Mouse (Mus musculus) myocyte (in vitro differentiated cells): Measurements from ENCODE around the gene Myrip. TPM values are rescaled to one million over a fixed set of nuclear protein-coding genes. Genes with fewer than 3 reads are reported as not detected.

Source experiments
- H3K27me3 ChIP-seq: one replicate; pipeline ENCODE4 v1.6.1; 2011; ENCODE audit not compliant: control insufficient read depth, insufficient read depth, insufficient read length
- H3K36me3 ChIP-seq: one replicate; pipeline ENCODE4 v1.6.1; 2011; ENCODE audit not compliant: control insufficient read depth, insufficient read depth
- H3K4me2 ChIP-seq: one replicate; pipeline ENCODE4 v1.6.1; 2011; ENCODE audit warnings: low read depth, control low read depth
- H3K4me3 ChIP-seq: one replicate; pipeline ENCODE4 v1.5.1; 2011; ENCODE audit warnings: mild to moderate bottlenecking, control low read depth, moderate library complexity
- H3K79me2 ChIP-seq: one replicate; pipeline ENCODE4 v1.6.1; 2011; ENCODE audit not compliant: control insufficient read depth, insufficient read depth
- H3ac ChIP-seq: one replicate; pipeline ENCODE4 v1.6.1; 2011; ENCODE audit not compliant: control insufficient read depth, insufficient read length
- CEBPB ChIP-seq: IDR thresholded peaks from 2 replicates; pipeline ENCODE4 v1.6.1; 2011; ENCODE audit warnings: mild to moderate bottlenecking, moderate library complexity; ENCODE audit not compliant: poor library complexity, insufficient read depth, severe bottlenecking
- E2F4 ChIP-seq: IDR thresholded peaks from one replicate; pipeline ENCODE4 v1.6.1; 2011; ENCODE audit warnings: mild to moderate bottlenecking, control low read depth, moderate library complexity; ENCODE audit not compliant: insufficient read depth
- MAX ChIP-seq: IDR thresholded peaks from one replicate; pipeline ENCODE4 v1.6.1; 2011; ENCODE audit warnings: low read depth, mild to moderate bottlenecking, control low read depth
- MYOD1 ChIP-seq, 3 experiments: IDR thresholded peaks; one replicate each; pipeline ENCODE4 v1.6.1; 2011; ENCODE audit warnings: control low read depth in 2 of 3, low read depth in 2 of 3, mild to moderate bottlenecking in 2 of 3, moderate library complexity in 1 of 3; ENCODE audit not compliant: insufficient read length in 2 of 3, control insufficient read depth in 1 of 3
- MYOG ChIP-seq, 3 experiments: IDR thresholded peaks; one replicate each; pipeline ENCODE4 v1.6.1; 2011; ENCODE audit warnings: control low read depth in 2 of 3, low read depth in 2 of 3, mild to moderate bottlenecking in 2 of 3; ENCODE audit not compliant: insufficient read length in 2 of 3, control insufficient read depth in 1 of 3, insufficient read depth in 1 of 3
- POLR2A ChIP-seq: IDR thresholded peaks from one replicate; pipeline ENCODE4 v1.6.1; 2011; ENCODE audit warnings: low read depth, mild to moderate bottlenecking, control low read depth, moderate library complexity; ENCODE audit not compliant: insufficient read length
- POLR2AphosphoS2 ChIP-seq: IDR thresholded peaks from one replicate; pipeline ENCODE4 v1.6.1; 2011; ENCODE audit warnings: low read depth, control low read depth; ENCODE audit not compliant: insufficient read length
- REST ChIP-seq: IDR thresholded peaks from one replicate; pipeline ENCODE4 v1.6.1; 2011; ENCODE audit warnings: mild to moderate bottlenecking, control low read depth, moderate library complexity; ENCODE audit not compliant: insufficient read depth, insufficient read length
- SRF ChIP-seq: IDR thresholded peaks from one replicate; pipeline ENCODE4 v1.6.1; 2011; ENCODE audit warnings: low read depth; ENCODE audit not compliant: control insufficient read depth, insufficient read length
- TCF12 ChIP-seq: IDR thresholded peaks from one replicate; pipeline ENCODE4 v1.6.1; 2011; ENCODE audit warnings: mild to moderate bottlenecking, control low read depth; ENCODE audit not compliant: poor library complexity, insufficient read depth, severe bottlenecking
- TCF3 ChIP-seq: IDR thresholded peaks from one replicate; pipeline ENCODE4 v1.6.1; 2011; ENCODE audit warnings: low read depth, control low read depth; ENCODE audit not compliant: insufficient read length
- USF1 ChIP-seq: IDR thresholded peaks from one replicate; pipeline ENCODE4 v1.6.1; 2011; ENCODE audit warnings: low read depth, mild to moderate bottlenecking, control low read depth, moderate library complexity
- polyA plus RNA-seq: library from polyadenylated mRNA; unstranded; fragments of >200 nt; fragmentation: generic; extraction: Trizol; gene quantifications from one replicate; pipeline ENCODE4 v1.2.1, GENCODE M21; 2012; ENCODE audit warnings: missing spikeins

Gene Myrip
- polyA plus RNA-seq, 1 experiment = 0.17 TPM

DNA sequence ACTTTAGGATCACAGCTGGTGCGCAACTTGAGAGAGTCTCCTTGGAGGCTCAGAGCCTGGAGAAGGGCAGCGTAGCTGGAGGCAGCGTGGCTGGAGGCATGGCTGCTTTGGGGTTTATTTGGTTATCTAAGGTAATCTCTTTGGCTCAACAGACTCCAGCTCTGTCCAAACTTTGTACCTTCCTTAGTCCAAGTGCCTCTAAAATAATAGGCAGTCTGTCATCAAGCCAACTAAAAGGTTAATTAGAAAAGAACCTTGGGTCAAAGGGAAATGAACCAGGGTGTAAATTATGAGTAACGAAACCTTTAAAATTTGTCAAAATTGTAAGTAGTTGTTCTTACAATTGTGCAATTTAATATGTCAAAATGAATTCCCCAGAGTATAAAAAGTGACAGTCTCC is 51.7 kb downstream of the Myrip start:
- Histone ChIP-seq H3ac (no peak overlapping the region), H3K4me2 (no peak overlapping the region), H3K36me3 (no peaks in the 10 kb centered on the region), H3K27me3 (no peaks in the 10 kb centered on the region), H3K79me2 (no peaks in the 10 kb centered on the region), H3K4me3 (no peak overlapping the region)
- TF ChIP-seq MYOD1 (IDR thresholded peaks at IDR 0.05; ENCODE audit: control insufficient read depth in 1 of 3, insufficient read length in 2 of 3, low read depth in 2 of 3) (no peak), TCF12 (no peak), E2F4 (no peak)

GRCm38 (mm10) chr9:120353967-120354366 is 52.7 kb downstream of the Myrip start:
- H3K27me3 ChIP-seq = no peaks in the 10 kb centered on the region
- H3K4me3 ChIP-seq = no peak overlapping the region
- no peaks in the 10 kb centered on the region for H3K79me2 ChIP-seq
- TF ChIP-seq CEBPB (no peak), MYOG (IDR thresholded peaks at IDR 0.05; ENCODE audit: control insufficient read depth in 1 of 3, insufficient read depth in 1 of 3, insufficient read length in 2 of 3, low read depth in 2 of 3) (no peak), E2F4 (no peak), POLR2AphosphoS2 (no peak), SRF (no peak), MYOD1 (IDR thresholded peaks at IDR 0.05; ENCODE audit: control insufficient read depth in 1 of 3, insufficient read length in 2 of 3, low read depth in 2 of 3) (no peak), TCF12 (no peak), REST (no peak)
- no peak overlapping the region for H3K4me2 ChIP-seq
- H3K36me3 ChIP-seq = no peaks in the 10 kb centered on the region
- H3ac ChIP-seq = no peak overlapping the region

DNA sequence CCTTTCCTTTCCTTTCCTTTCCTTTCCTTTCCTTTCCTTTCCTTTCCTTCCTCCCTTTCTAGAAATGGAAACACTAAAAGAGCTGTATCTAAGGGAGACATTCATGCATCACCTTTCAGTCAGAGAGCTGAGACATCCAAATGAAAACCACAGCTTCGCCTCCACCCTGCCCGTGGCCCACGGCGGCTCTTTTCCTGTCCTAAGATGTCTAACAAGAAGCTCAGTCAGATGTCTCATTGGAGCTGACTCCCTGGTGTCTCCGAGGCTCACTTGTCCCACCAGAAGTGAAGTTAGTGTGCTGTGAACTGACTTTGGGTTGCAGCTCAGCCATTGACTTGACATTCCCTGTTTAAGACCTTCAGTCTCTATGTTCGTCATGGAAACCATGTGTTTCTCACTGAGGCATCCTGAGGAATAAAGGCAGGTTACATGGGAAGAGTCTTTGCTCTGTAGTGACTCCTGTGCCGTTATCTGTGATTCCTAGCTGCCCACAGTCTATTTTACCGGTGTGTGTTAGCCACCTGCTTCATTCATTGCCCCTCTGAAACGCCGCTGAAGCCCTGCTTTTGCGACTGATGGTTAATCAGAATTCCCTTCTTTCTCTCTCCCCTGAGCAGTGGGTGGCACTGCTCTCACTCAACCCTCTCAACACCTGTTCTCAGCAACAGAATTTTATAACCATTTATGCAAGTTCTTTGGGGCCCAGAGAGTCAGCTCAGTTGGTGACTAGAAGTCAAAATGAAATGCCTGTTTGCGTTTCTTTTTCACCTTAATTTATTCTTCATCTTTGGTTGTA is 53.4 kb downstream of the Myrip start:
- no peak overlapping the region for H3ac ChIP-seq
- H3K4me2 ChIP-seq = peak overlapping the region; percentile 6
- no peaks in the 10 kb centered on the region for H3K79me2 ChIP-seq
- H3K27me3 ChIP-seq = no peaks in the 10 kb centered on the region
- no peak overlapping the region for H3K4me3 ChIP-seq
- no peaks in the 10 kb centered on the region for H3K36me3 ChIP-seq
- TF ChIP-seq MAX = no peak
- no peak for TF ChIP-seq E2F4
- no peak for TF ChIP-seq POLR2AphosphoS2
- TF ChIP-seq CEBPB = no peak
- TF ChIP-seq USF1 = no peak
- no peak for TF ChIP-seq MYOG (IDR thresholded peaks at IDR 0.05; ENCODE audit: control insufficient read depth in 1 of 3, insufficient read depth in 1 of 3, insufficient read length in 2 of 3, low read depth in 2 of 3)
- no peak for TF ChIP-seq POLR2A
- no peak for TF ChIP-seq SRF
- no peak for TF ChIP-seq REST
- no peak for TF ChIP-seq MYOD1 (IDR thresholded peaks at IDR 0.05; ENCODE audit: control insufficient read depth in 1 of 3, insufficient read length in 2 of 3, low read depth in 2 of 3)
- no peak for TF ChIP-seq TCF3
- TF ChIP-seq TCF12 = no peak

- no peak overlapping the region for H3K4me3 ChIP-seq
- no peak overlapping the region for H3ac ChIP-seq
- no peak overlapping the region for H3K4me2 ChIP-seq
- H3K36me3 ChIP-seq = no peaks in the 10 kb centered on the region
- TF ChIP-seq TCF12 = no peak
- no peak for TF ChIP-seq E2F4
- TF ChIP-seq POLR2A = no peak
- no peak for TF ChIP-seq REST
- no peak for TF ChIP-seq MYOG (IDR thresholded peaks at IDR 0.05; ENCODE audit: control insufficient read depth in 1 of 3, insufficient read depth in 1 of 3, insufficient read length in 2 of 3, low read depth in 2 of 3)
- TF ChIP-seq SRF = no peak
- no peak for TF ChIP-seq POLR2AphosphoS2
- no peak for TF ChIP-seq TCF3
- no peak for TF ChIP-seq CEBPB
- TF ChIP-seq MYOD1 (IDR thresholded peaks at IDR 0.05; ENCODE audit: control insufficient read depth in 1 of 3, insufficient read length in 2 of 3, low read depth in 2 of 3) = no peak
- TF ChIP-seq USF1 = no peak
- TF ChIP-seq MAX = no peak
- H3K27me3 ChIP-seq = no peaks in the 10 kb centered on the region
- H3K79me2 ChIP-seq = no peaks in the 10 kb centered on the region
These were observed 55.2 kb downstream of the Myrip start for GRCm38 (mm10) chr9:120356490-120356889.

- Histone ChIP-seq H3K4me3 (no peak overlapping the region), H3K36me3 (no peaks in the 10 kb centered on the region), H3K79me2 (no peaks in the 10 kb centered on the region), H3K4me2 (no peak overlapping the region), H3K27me3 (no peaks in the 10 kb centered on the region), H3ac (no peak overlapping the region)
- TF ChIP-seq SRF (no peak), TCF12 (no peak), REST (no peak), USF1 (no peak), MYOG (IDR thresholded peaks at IDR 0.05; ENCODE audit: control insufficient read depth in 1 of 3, insufficient read depth in 1 of 3, insufficient read length in 2 of 3, low read depth in 2 of 3) (no peak), POLR2AphosphoS2 (no peak), TCF3 (no peak)
These were observed 56.7 kb downstream of the Myrip start for GRCm38 (mm10) chr9:120358060-120358459.
